Mouse (Mus musculus): ENCODE results near the gene Arhgap27. TPM values are rescaled to one million over a fixed set of nuclear protein-coding genes. Genes with fewer than 3 reads are reported as not detected.

Arhgap27 gene
- polyA plus RNA-seq, 1 experiment from 2014 or later, result 2.2 TPM

DNA sequence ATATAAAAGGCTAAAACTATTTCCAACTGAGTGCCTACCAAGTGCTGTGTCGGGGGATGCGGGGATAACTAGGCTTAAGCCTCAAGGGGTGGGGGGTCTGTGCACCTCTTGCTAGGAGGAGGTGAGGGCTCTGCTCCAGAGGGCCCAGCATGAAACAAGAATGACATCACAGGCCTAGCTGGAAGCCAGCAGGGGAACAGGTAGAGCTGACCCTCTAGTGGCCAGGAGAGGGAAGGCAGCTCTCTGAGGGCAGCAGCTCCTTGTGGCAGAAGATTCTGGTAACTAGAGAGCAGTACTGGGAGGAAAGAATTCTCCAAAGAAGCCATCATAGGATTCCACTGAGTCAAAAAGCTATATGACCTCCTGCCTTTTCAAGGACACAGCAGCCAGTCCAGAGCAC is 38.7 kb upstream of the Arhgap27 start:
- no peak overlapping the region for H3K9ac ChIP-seq
- no peaks in the 10 kb centered on the region for H3K9me3 ChIP-seq (replicated peaks)
- H3K4me3 ChIP-seq, result no peak overlapping the region
- no peak for ATAC-seq
- H3K27ac ChIP-seq, result no peak overlapping the region
- H3K4me2 ChIP-seq, result no peak overlapping the region
- peaks cover 30% of the 10 kb centered on the region; the same call in 1 of the 2 replicates for H3K36me3 ChIP-seq (ENCODE audit: poor library complexity, severe bottlenecking)
- no peaks in the 10 kb centered on the region for H3K27me3 ChIP-seq
- no peaks in the 10 kb centered on the region; the same call in 1 of the 2 replicates for H3K4me1 ChIP-seq
- WGBS, result 61% methylated on average over 2 of the region's 2 CpGs

- Histone ChIP-seq H3K36me3 (ENCODE audit: poor library complexity, severe bottlenecking) (peaks cover 42% of the 10 kb centered on the region), H3K4me2 (no peak overlapping the region)
These were observed 36.5 kb upstream of the Arhgap27 start for GRCm38 (mm10) chr11:103399986-103400385.

GRCm38 (mm10) chr11:103399050-103399449 is 35.6 kb upstream of the Arhgap27 start:
- 94% methylated on average over 3 of the region's 3 CpGs for WGBS
- Histone ChIP-seq H3K36me3 (ENCODE audit: poor library complexity, severe bottlenecking) (peaks cover 52% of the 10 kb centered on the region), H3K27me3 (no peaks in the 10 kb centered on the region)

More at GRCm38 (mm10) chr11:103399986-103400385, 36.5 kb upstream of the Arhgap27 start:
- Histone ChIP-seq H3K27me3 (no peaks in the 10 kb centered on the region), H3K9ac (no peak overlapping the region), H3K9me3 (replicated peaks) (no peaks in the 10 kb centered on the region), H3K4me3 (no peak overlapping the region), H3K27ac (no peak overlapping the region), H3K4me1 (no peaks in the 10 kb centered on the region)
- ATAC-seq, result no peak
- 98% methylated on average over 4 of the region's 4 CpGs for WGBS

GRCm38 (mm10) chr11:103396682-103397081 is 33.2 kb upstream of the Arhgap27 start:
- no peaks in the 10 kb centered on the region for H3K4me1 ChIP-seq
- no peak for ATAC-seq
- no peak overlapping the region for H3K4me3 ChIP-seq
- H3K9ac ChIP-seq, result no peak overlapping the region
- no peak overlapping the region for H3K27ac ChIP-seq
- no peaks in the 10 kb centered on the region for H3K27me3 ChIP-seq
- 95% methylated on average over 4 of the region's 4 CpGs for WGBS
- H3K9me3 ChIP-seq (replicated peaks), result no peaks in the 10 kb centered on the region
- no peak overlapping the region for H3K4me2 ChIP-seq
- peaks cover 55% of the 10 kb centered on the region for H3K36me3 ChIP-seq (ENCODE audit: poor library complexity, severe bottlenecking)

More at GRCm38 (mm10) chr11:103399050-103399449, 35.6 kb upstream of the Arhgap27 start:
- H3K27ac ChIP-seq, result no peak overlapping the region
- ATAC-seq, result no peak
- H3K4me1 ChIP-seq, result no peaks in the 10 kb centered on the region
- no peak overlapping the region for H3K9ac ChIP-seq
- H3K4me3 ChIP-seq, result no peak overlapping the region
- no peak overlapping the region for H3K4me2 ChIP-seq
- H3K9me3 ChIP-seq (replicated peaks), result no peaks in the 10 kb centered on the region

DNA sequence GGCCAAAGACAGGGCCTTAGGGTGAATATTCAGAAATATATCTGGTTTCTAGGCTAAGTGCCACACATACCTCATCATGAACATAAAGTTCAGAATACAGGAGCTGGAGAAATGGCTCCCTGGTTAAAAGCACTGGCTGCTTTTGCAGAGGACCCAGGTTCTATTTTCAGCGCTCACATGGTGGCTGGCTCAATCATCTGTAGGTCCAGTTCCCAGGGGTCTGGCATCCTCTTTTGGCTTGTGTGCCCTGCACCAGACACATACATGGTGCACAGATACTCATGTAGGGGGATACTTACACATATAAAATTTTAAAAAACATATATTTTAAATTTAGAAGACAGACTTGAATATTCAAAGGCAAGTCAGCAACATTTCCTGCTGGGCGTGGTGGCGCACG is 32.7 kb upstream of the Arhgap27 start:
- 97% methylated on average over 4 of the region's 4 CpGs for WGBS
- no peaks in the 10 kb centered on the region for H3K27me3 ChIP-seq
- H3K9me3 ChIP-seq (replicated peaks), result no peaks in the 10 kb centered on the region
- no peak overlapping the region for H3K4me3 ChIP-seq
- no peak overlapping the region for H3K9ac ChIP-seq
- H3K4me2 ChIP-seq, result no peak overlapping the region
- no peaks in the 10 kb centered on the region for H3K4me1 ChIP-seq
- no peak for ATAC-seq
- no peak overlapping the region for H3K27ac ChIP-seq
- H3K36me3 ChIP-seq (ENCODE audit: poor library complexity, severe bottlenecking), result peaks cover 56% of the 10 kb centered on the region

DNA sequence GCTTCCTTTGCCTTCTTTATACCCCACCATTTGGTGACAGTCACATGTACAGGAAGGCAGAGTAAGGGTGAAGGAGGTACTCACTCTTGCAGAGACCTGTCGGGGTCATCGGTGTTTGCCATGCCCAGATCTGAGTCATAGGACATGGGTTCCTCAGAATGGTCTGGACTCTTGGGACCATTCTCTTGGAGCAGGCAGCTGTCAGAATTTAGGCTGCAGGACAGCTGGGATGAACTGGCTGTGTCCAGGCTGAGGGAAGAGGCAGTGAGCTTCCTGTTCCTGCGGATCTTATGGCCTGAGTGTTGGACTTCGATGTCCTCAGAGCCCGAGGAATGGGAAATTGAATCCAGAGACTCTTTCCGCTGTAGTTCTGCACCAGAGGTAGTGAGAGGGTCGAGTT is 31.1 kb upstream of the Arhgap27 start:
- Histone ChIP-seq H3K4me3 (no peak overlapping the region), H3K36me3 (ENCODE audit: poor library complexity, severe bottlenecking) (peaks cover 64% of the 10 kb centered on the region)

GRCm38 (mm10) chr11:103394025-103394424 is 30.5 kb upstream of the Arhgap27 start:
- no peak for ATAC-seq
- no peak overlapping the region for H3K27ac ChIP-seq
- WGBS, result 95% methylated on average over 7 of the region's 7 CpGs
- peaks cover 67% of the 10 kb centered on the region for H3K36me3 ChIP-seq (ENCODE audit: poor library complexity, severe bottlenecking)
- no peaks in the 10 kb centered on the region for H3K9me3 ChIP-seq (replicated peaks)
- H3K9ac ChIP-seq, result no peak overlapping the region
- H3K4me3 ChIP-seq, result no peak overlapping the region
- H3K4me2 ChIP-seq, result no peak overlapping the region
- no peaks in the 10 kb centered on the region for H3K4me1 ChIP-seq
- no peaks in the 10 kb centered on the region for H3K27me3 ChIP-seq

More for the DNA sequence above, 31.1 kb upstream of the Arhgap27 start:
- Histone ChIP-seq H3K4me2 (no peak overlapping the region), H3K27me3 (no peaks in the 10 kb centered on the region), H3K27ac (no peak overlapping the region), H3K9ac (no peak overlapping the region), H3K9me3 (replicated peaks) (no peaks in the 10 kb centered on the region), H3K4me1 (no peaks in the 10 kb centered on the region)
- ATAC-seq, result no peak
- 95% methylated on average over 7 of the region's 7 CpGs for WGBS

- H3K4me1 ChIP-seq, result no peaks in the 10 kb centered on the region
- peaks cover 47% of the 10 kb centered on the region for H3K36me3 ChIP-seq (ENCODE audit: poor library complexity, severe bottlenecking)
- no peak overlapping the region for H3K4me2 ChIP-seq
- no peak overlapping the region for H3K9ac ChIP-seq
- no peaks in the 10 kb centered on the region for H3K9me3 ChIP-seq (replicated peaks)
- 90% methylated on average over 7 of the region's 7 CpGs for WGBS
- no peaks in the 10 kb centered on the region for H3K27me3 ChIP-seq
- ATAC-seq, result no peak
- no peak overlapping the region for H3K27ac ChIP-seq
- H3K4me3 ChIP-seq, result no peak overlapping the region
These were observed 24.5 kb upstream of the Arhgap27 start for GRCm38 (mm10) chr11:103387870-103388526.

- Histone ChIP-seq H3K4me2 (no peak overlapping the region), H3K9me3 (replicated peaks) (no peaks in the 10 kb centered on the region), H3K4me1 (no peaks in the 10 kb centered on the region), H3K4me3 (no peak overlapping the region), H3K27me3 (no peaks in the 10 kb centered on the region), H3K27ac (no peak overlapping the region), H3K9ac (no peak overlapping the region), H3K36me3 (ENCODE audit: poor library complexity, severe bottlenecking) (peaks cover 35% of the 10 kb centered on the region)
- no peak for ATAC-seq
- 94% methylated on average over 9 of the region's 9 CpGs for WGBS
These were observed 23.3 kb upstream of the Arhgap27 start for GRCm38 (mm10) chr11:103386827-103387226.

- 81% methylated on average over 5 of the region's 5 CpGs for WGBS
- Histone ChIP-seq H3K9ac (no peak overlapping the region), H3K4me1 (no peaks in the 10 kb centered on the region), H3K27ac (no peak overlapping the region), H3K27me3 (no peaks in the 10 kb centered on the region), H3K4me2 (no peak overlapping the region), H3K4me3 (no peak overlapping the region), H3K36me3 (ENCODE audit: poor library complexity, severe bottlenecking) (peaks cover 45% of the 10 kb centered on the region), H3K9me3 (replicated peaks) (no peaks in the 10 kb centered on the region)
- ATAC-seq, result no peak
These were observed 18.6 kb upstream of the Arhgap27 start for GRCm38 (mm10) chr11:103381956-103382613.

GRCm38 (mm10) chr11:103381505-103381904 is 18.0 kb upstream of the Arhgap27 start:
- peaks cover 45% of the 10 kb centered on the region for H3K36me3 ChIP-seq (ENCODE audit: poor library complexity, severe bottlenecking)
- H3K4me1 ChIP-seq, result no peaks in the 10 kb centered on the region
- no peaks in the 10 kb centered on the region for H3K27me3 ChIP-seq
- no peak overlapping the region for H3K4me3 ChIP-seq
- no peaks in the 10 kb centered on the region for H3K9me3 ChIP-seq (replicated peaks)
- no peak overlapping the region for H3K27ac ChIP-seq
- no peak for ATAC-seq
- H3K9ac ChIP-seq, result no peak overlapping the region
- no peak overlapping the region for H3K4me2 ChIP-seq
- 93% methylated on average over 7 of the region's 7 CpGs for WGBS

DNA sequence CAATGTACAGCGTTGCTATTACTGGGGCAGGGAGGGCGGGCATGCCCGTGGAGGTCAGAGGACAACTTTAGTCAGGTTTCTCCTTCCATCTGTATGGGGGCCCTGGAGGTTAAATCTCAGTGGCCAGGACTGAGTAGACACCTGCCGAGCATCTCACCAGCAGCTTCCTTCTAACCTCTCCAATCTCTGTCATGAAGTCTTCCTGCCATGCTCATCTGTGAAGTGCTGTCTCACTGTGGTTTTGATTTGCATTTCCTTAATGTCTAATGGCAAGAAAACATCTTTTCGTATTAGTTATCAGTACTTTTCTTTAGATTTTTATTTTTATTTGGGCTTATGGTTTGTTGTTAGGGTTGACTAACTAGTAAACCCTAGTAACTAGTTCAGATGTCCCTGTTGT is 17.0 kb upstream of the Arhgap27 start:
- WGBS, result 94% methylated on average over 5 of the region's 5 CpGs
- H3K4me1 ChIP-seq, result no peaks in the 10 kb centered on the region
- H3K9ac ChIP-seq, result no peak overlapping the region
- no peak overlapping the region for H3K27ac ChIP-seq
- peaks cover 48% of the 10 kb centered on the region for H3K36me3 ChIP-seq (ENCODE audit: poor library complexity, severe bottlenecking)
- no peak for ATAC-seq
- H3K4me2 ChIP-seq, result no peak overlapping the region
- H3K27me3 ChIP-seq, result no peaks in the 10 kb centered on the region
- no peaks in the 10 kb centered on the region for H3K9me3 ChIP-seq (replicated peaks)
- no peak overlapping the region for H3K4me3 ChIP-seq
